Mouse (Mus musculus) mouse embryonic stem cell (cell line): Measurements from ENCODE around the gene Arl6ip1.
"Not testable (repeated sequence)": the region's sequence is repeated elsewhere in the genome, so short reads cannot be mapped to it uniquely, and the experiment has no call there.

Experiments
- in situ Hi-C, 2 experiments: fragments of 300-500 bp; cut with MboI; formaldehyde crosslinking; loops; 1 replicate in 1 of 2; 3 replicates in 1 of 2; pipeline ENCODE4 v1.14.3; 2019 to 2020; ENCODE audit warnings: low sequenced_read_pairs in 2 of 2, low pct_unique_long_range_greater_than_20kb in 1 of 2, mixed read lengths in 1 of 2; ENCODE audit not compliant: unreplicated experiment in 1 of 2

The Arl6ip1 gene

DNA sequence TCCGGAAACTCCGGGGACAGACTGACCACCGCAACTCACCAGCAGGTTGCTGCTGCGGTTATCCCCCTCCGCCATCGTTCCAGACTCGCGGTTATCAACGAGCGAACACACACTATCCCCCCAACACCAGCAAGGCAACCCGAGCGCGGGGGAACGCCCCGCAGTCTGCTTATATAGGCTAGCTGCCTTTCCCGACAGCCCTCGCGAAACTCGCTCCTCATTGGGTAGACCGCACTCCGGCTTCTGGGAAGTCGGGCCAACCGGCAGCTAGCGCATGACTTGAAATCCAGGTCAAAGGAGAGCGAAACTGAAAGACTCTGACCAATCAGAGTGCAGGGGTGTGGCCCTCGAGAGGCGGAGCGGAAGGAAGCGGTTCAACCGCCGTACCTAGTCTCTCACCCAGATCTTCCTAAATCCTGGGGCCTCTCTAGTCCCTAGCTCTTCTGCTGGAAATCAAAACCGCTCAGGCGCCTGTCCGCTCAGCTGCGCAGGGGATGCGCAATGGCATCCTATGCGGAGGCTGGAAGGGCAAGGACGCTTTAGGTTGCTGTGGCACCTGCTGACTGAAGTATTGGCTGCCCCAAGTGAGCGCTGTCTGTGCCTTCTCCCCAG is at the start of gene Arl6ip1:
Gene Arl6ip1, minus strand, starts transcription at position 233 of the 612 bp plus-strand sequence.
- in situ Hi-C loops: no loop called here

DNA sequence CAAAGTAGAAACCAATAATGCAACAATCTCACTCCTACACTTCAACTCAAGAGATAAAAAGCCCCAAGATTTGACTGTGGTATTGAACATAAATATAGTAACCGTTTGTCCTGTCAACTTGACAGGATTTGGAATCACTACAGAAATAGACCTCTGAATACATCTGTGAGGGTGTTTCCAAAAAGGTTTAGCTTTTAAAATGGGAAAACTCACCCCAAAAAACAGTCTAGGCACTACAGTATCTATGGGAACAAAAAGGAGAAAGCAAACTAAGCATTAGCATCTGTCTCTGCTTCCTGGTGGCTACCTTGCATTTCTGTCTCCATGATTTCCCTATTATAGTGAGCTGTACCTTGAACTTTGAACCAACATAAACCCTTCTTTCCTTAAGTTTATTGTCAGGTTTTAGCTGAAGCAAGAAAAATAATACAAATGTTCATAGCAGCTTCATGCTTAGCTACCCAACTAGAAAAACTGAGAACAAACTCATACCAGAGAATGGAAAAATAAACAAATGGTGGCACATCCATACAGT is 46.4 kb upstream of the Arl6ip1 start:
- in situ Hi-C loops: no loop called here

DNA sequence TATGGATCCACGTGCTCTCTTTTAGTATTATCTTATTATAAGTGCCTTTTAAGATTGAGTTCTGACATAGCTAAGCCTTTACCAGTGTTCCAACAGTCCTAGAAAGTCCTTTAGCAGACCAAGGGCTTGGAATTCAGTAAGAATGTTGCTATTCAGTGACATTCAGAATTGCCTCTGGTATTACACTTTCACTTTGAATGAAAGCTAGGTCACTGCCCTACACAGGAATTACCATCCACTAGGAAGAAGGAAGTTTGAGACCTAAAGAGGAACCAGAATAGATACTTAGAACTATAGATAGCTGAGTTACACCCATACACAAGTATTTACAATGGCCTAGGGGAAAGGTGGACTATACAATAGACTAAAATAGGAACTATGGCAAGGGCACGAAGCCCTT is 40.7 kb upstream of the Arl6ip1 start:
- in situ Hi-C loops: not testable (repeated sequence)

DNA sequence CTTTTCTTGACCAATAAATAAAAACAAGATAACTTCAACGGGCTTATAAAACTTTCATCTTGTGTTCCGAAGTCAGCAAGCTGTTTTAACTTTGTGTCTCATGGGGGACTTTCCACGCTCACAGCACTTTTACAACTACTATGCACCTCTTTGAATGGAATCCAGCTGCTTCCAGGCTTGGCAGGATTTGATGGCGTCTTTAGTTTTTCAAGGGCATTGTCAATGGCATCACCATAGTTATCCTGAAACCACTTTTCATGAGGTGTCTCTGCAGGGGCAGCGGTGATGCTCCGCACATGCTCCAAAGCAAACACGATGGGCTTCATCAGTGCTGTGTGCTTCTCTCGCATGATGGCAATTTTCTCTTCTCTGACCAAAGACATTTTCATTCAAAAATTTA is 33.5 kb upstream of the Arl6ip1 start:
- in situ Hi-C loops: no loop called here

DNA sequence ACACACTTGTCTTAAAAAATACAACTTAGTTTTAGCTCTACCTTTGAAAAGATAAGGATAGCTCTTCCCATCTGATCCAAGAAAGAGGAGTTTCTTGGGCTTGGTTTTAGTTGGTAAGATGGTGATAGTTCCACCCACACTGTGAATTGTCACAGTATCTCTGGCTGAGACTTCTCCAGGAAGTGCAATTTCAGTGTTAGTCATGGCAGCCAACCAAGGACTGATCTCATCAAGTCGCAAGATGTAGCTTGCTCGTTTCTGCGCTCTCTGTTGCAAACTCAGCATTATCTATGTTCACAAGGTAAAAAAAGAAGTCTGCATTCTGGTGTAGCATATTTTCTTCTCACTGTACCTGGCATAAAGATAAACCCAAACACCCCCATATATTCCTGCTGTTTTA is 30.7 kb upstream of the Arl6ip1 start:
- in situ Hi-C loops: no loop called here

DNA sequence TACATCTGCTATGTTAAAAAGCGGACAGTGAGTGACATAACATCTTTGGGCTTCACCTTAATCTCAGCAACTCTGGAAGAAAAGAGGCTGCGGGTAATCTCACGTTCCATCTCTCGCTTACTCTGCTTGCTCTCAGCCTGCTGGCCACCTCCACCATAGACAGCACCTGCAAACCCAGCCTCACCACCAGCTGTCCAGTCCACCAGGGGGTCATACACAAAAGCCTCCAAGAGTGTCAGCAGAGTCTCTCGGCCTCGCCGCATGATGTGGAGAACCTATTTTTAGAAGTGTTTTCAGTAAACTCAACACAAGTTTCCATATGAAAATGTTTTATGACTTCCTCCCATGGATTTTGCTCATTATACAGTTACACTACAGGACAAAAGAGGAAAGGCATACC is 27.0 kb upstream of the Arl6ip1 start:
- in situ Hi-C loops: no loop called here

DNA sequence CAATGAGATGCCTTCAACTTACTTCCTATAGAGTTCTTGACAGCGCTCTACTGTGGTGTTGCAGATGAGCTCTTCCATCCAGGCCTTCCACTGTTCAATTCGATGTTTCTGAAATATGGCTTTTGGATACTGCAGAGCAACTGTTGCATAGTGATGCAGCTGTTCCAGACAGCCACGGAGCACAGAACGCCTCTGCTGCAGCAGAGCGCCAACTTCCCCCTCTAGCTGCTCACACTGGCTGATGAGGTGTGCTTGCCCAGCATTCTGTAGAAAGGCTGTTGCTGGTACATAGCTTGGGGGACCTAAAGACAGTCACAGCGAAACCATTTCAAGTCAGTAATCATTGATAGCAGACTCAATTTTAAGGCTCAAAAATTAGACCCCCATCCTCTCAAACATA is 24.7 kb upstream of the Arl6ip1 start:
- in situ Hi-C loops: no loop called here

DNA sequence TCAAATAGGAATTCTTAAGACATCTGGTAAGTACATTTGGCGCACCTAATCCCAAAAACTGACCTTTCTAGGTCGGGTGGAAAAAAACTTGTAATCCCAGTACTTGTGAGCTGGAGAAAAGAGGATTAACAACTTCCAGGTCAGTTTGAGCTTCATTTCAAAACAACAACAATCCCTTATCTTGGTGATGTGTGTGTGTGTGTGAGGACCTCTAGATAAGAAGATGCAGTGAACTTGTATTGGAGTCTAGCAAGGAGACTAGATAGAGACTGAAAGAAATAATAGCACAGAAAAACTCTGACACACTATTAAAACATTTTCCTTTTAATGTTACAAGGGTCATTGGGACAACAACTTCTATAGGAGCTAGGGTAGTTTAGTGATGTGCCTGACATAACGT is 14.1 kb upstream of the Arl6ip1 start:
- in situ Hi-C loops: no loop called here

DNA sequence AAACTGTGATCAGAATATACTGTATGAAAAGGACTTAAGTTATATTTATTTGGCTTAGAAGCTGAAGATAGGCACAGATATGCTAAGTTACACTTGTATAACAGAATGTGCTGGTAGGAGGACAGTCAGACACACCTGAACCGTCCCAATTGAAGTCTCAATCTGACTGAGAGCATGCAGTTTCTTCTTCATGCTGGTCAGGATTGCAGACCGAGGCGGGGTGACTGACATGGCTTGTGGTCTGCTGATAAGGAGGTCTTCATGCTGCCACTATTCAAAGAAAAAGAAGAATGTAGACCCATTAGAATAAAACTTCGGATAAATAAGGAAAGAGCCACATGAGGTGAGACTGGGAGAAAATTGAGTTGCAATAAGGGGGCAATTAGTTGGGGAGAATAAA is 13.7 kb upstream of the Arl6ip1 start:
- in situ Hi-C loops: no loop called here

DNA sequence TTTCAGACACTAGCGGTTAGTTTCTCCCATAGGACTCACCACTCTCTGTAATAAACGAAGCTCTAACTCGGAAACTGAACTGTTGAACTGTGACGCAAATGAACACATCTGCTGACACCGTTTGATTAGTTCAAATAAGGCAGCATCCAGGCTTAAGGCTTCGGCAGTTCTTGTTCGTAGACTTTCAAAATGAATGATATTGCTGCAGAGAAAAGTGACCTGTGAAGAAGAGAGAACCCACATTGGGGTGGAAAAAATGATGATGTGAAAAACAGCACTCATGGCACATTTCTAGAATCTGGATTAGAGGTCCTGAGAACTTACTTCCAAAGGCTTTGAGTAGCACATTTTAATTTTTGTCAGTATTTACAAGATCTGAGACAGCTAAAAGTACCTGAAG is 11.8 kb upstream of the Arl6ip1 start:
- in situ Hi-C loops: no loop called here

DNA sequence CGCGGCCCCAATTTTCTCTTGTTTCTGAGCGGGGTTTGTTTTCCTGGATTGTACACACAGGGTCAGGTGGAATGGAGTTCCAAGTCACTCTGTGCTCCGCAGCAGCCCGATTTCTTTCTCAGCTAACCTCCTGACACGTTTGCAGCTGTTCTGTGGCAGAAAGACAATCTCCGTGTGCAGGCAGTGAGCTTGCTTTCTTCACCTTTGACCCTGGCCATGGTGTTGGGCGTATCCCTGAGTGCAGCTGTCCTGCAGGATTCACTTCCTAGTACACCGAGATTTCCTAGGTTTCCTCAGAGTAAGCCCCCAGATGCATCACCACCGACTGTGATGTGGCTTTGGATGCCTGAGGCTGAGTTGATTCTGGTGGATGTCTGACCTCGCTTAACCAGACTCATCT is 5.7 kb upstream of the Arl6ip1 start:
- in situ Hi-C loops: no loop called here

DNA sequence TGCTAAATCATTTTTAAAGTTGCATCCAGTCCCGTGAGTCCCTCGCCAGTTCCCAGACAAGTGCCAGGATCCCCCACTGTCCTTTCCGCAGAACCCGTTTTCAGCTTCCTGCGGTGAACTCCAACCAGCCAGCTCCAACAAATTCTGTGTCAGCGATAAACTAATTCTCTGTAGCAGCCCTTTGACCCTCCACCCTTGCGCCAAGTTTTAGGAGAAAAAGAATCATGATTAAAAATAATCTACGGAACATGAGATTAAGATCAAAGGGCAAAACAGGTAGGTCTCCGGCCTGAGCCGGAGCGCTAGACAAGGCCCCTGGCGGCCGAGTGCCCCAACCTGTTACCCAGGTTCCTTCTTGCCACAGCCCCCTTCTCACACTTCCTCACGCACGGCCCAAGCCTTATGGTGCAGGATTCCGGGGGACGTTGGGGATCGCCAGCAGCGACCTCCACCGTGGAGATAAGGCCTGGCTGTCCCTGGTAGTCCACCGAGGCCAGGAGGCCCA is 485 bp downstream of the Arl6ip1 start:
- in situ Hi-C loops: no loop called here

DNA sequence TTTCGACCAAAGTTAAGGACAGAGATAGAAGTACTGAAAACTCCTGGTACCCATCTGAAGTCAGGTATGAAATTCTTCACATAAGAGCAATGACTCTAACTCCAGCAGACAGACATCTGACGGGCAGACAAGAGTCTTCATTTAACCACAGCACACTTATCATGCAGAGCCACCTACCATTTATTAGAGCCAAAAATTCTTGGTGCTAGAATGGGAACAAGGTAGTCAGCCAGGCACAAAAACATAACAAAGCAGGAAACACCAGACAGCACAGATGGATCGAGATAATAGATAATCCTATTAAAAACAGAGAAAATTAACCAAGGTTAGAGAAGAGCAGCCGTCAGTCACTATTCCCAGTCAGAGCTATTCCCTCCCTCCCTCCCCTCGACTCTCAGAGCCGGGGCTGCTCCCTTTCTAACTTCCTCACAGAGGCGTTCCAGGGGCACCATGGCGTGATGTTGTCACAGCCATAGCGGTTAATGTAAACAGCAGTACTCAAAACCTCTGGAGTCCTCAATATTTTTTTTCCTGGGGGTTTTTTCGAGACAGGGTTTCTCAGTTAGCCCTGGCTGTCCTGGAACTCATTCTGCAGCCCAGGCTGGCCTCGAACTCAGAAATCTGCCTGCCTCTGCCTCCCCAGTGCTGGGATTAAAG is 3.1 kb downstream of the Arl6ip1 start:
- in situ Hi-C loops: no loop called here

DNA sequence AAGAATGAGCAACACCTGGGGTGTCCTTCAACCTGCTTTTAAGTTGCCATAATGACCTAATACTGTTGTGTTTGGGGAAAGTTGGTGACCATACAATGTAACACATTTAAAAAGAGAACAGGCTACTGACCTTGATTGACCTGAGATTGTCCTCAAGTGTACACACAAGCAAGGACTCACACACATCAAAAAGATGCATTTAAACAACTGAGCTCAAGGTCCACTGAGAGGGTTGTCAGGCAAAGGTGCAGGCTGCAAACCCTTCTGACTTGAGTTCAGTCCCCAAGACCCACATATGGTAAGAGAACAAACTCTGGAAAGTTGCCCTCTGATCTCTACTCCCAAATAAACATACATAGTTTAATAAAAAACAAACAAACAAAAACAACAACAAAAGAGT is 3.7 kb downstream of the Arl6ip1 start:
- in situ Hi-C loops: no loop called here

DNA sequence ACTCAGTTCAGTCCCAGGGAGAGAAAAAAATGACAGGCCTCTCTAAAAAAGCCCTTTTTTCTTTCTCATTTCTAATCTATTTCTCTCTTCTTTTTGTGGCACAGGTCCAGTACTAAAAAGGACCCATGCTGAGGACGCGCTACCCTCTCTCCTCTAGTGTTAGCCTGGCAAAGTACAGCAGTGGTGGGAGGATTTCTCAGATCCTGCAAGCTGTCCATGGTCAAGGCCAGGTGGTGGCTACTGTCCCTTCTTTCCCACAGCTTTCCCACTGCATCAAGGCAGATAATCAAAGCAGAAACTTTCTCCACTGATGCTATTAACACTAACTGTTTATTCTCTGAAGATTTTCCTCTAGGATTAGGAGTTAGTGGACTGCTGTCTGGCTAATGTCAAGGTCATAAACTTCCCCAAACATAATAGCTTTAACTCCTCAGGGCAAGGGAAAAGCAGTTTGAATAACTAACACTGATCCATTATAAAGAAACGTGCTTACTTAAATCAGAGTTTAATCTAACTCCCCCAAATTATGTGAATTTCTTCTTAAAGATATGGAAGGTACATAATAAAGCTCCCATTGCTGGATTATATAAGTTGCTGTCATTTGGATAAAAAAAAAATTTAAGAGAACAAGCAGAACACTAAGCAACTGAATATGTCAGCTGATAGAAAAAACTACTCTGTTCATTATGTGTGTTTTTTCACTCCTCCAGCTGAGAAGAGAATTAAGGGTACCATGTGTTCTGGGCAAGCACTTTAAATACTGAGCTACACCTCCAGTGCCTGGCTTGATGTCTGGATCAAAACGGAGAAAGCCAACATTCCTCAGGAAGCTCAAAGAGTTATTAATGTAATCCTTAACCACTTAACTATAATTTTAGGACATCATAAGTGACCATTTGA is 5.7 kb downstream of the Arl6ip1 start:
- in situ Hi-C loops: no loop called here

DNA sequence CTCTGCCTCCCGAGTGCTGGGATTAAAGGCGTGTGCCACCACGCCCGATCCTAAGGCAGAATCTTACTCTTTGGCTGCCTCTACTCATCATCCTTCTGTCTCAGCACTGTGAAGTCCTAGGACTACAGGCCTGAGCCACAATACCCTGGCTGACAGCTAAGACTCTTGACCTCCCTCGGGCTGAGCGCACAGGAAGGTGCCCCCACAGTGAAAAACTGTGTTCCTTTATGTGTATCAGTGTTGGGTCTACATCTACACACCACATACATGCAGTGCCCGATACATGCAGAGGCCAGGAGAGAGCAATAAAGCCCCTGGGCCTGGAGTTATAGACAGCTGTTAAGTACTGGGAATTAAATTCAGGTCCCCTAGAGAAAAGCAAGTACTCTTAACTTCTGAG is 7.2 kb downstream of the Arl6ip1 start:
- in situ Hi-C loops: no loop called here

DNA sequence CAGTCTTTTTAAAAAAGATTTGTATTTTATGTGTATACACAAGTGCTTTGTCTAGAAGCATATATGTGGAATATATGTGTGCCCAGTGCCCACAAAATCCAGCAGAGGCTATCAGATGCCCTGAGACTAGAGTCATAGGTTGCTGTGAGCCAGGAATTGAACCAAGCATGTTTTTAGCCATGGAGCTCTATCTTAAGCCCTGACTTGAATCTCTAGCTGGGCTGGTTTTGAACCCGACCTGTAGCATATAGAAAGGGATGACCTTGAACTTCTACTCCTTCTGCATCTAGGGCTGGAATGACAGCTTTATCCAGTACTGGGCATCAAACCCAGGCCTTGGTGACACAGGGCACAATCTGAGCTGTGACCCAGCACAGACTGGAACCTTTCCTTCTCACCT is 8.8 kb downstream of the Arl6ip1 start:
- in situ Hi-C loops: no loop called here

DNA sequence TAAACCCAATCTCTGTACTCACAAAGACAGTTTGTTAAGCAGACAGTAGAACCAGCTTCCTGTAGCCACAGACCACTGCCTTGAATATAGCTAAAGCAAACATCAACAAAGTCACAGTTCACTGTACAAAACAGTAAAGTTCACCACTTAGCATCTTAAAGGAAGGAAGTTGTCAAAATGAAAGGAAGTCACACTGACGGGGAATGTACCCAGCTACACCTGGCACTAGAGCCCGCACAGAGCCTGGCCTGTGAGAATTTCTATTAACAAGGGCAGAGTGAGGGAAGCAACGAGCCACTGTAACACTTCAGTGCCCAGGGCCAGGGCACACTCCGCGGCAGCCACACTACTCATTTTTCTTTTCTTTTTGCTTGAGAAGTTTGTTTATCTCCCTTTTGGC is 9.5 kb downstream of the Arl6ip1 start:
- in situ Hi-C loops: no loop called here

DNA sequence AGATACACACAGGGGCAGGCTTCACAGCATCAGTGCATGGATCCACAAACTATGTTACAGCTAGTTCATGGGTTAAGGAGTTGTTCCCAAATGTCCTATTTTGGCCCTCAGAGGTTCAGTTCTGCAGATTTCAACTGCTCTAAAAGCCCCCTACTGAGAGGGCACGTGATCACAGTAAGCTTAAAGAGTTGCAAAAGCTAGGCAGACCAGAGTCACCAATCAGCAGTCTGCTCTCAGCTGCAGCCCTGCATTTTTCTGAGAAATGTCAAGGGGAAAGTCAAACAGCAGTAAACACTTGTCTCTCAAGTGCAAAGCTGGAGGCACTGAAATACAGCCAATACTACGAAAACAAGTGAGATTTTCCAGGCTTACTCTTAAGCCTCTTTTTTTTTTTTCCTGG is 10.3 kb downstream of the Arl6ip1 start:
- in situ Hi-C loops: no loop called here
